Mouse (Mus musculus) layer of hippocampus, adult 18-20 months (tissue): Measurements from ENCODE around the gene Klf11. TPM values are rescaled to one million over a fixed set of nuclear protein-coding genes. Genes with fewer than 3 reads are reported as not detected.
"Not testable (repeated sequence)": the region's sequence is repeated elsewhere in the genome, so short reads cannot be mapped to it uniquely, and the experiment has no call there.

ENCODE experiments used
- DNase-seq, 2 experiments: peaks; one replicate each; pipeline ENCODE4 v3.0.0; 2022; ENCODE audit warnings: low spot score in 2 of 2
- long read RNA-seq: library from polyadenylated mRNA; stranded (forward); transcript quantifications from one replicate; pipeline ENCODE4 v2.0.0, GENCODE M21; 2021
- total RNA-seq, 2 experiments: library from RNA; stranded (reverse); gene quantifications; 2 replicates each; pipeline ENCODE4 v1.2.3; 2021

The Klf11 gene
- 1 to 10 TPM; 2.9 to 4.6 TPM for total RNA-seq
- long read RNA-seq, full-length matches to known transcripts = 7 of 9 reads
- long read RNA-seq, partial matches to known transcripts = 2 of 9 reads
- long read RNA-seq, other reads (novel, unspliced or antisense) = 0 of 9 reads

GRCm38 (mm10) chr12:24651063-24651557 is at the start of gene Klf11:
Gene Klf11 (plus strand): TSS chr12:24651274.
- peak; percentile 95 to 97 for DNase-seq

- DNase-seq = peak in 1 of 2 experiments; percentile 75
These were observed 47.8 kb upstream of the Klf11 start for GRCm38 (mm10) chr12:24603266-24603665.

DNA sequence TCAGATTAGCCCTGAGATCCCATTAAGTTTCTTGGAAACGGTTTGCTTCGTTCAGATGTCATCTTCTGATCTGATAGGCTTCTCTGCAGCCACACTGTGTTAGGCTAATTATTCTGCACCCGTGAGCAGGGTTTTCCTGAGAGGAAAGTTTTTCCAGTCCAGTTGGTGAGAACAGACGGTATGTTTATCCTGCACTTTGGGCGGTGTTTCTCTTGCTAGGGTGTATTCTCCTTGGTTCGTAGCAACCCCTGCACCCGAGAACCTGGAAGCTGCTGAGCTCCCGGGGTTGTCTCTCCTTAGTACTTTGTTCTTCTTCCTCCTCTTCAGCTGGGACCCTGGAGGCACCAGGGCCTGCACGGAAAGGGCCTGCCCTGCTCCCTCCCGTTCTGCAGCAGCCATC is 44.9 kb upstream of the Klf11 start:
- no peak for DNase-seq

DNA sequence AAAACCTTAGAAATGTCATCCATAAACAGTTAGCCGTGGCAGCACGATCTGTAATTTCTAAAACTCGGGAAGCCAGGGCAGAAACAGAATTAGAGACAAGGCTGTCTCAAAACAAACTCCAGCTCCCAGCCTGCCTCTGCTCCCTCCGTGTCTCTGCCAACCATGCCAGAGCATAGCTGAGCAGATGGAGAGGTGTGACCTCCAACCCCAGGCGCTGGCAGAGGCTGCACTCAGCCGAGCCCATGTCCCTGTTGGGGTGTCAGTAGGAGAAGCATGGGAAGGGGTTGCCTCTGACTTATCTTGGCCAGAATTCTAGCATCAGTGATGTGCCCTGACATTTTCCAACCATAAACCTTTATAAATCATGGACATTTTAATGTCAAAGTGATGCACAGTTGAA is 38.5 kb upstream of the Klf11 start:
- DNase-seq = no peak

GRCm38 (mm10) chr12:24614452-24615075 is 36.5 kb upstream of the Klf11 start:
- DNase-seq = no peak

DNA sequence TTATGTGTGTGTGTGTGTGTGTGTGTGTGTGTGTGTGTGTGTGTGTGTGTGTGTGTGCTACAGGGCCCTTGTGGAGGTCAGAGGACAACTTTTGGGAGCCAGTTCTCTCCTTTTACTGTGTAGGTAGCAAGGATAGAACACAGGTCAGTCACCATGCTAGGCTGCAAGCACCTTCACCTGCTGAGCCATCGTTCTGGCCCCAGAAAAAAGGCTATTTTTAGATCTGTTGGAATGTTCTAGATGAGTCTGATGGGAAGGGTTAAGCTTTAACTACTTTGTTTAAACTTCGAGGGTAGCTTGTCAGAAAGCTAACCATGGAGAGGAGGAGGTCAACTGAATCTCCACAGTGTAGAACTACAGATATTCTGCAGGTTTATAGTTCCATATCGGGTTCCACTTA is 35.9 kb upstream of the Klf11 start:
- DNase-seq = no peak

GRCm38 (mm10) chr12:24619436-24619835 is 31.6 kb upstream of the Klf11 start:
- no peak for DNase-seq

GRCm38 (mm10) chr12:24623486-24624251 is 27.4 kb upstream of the Klf11 start:
- DNase-seq = peak in 1 of 2 experiments; percentile 25

DNA sequence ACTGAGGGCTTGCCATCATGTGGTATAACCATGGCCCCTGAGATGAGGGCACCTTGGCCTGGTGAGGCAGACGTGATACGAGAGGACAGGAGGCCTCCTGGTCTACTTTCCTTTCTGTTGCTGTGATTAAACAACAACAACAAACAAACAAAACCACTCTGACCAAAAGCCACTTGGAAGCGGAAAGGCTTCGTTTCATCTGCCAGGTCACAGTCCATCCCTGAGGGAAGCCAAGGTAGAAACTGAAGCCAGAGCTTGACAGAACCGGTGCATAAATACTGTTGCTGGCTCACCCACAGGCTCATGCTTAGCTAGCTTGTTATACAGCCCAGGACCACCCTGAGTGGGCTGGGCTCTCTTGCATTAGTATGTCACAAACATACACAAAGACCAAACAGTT is 24.7 kb upstream of the Klf11 start:
- no peak for DNase-seq

- no peak for DNase-seq
These were observed 23.9 kb upstream of the Klf11 start for GRCm38 (mm10) chr12:24627215-24627614.

GRCm38 (mm10) chr12:24630220-24630619 is 20.9 kb upstream of the Klf11 start:
- peak in 1 of 2 experiments; percentile 45 for DNase-seq

DNA sequence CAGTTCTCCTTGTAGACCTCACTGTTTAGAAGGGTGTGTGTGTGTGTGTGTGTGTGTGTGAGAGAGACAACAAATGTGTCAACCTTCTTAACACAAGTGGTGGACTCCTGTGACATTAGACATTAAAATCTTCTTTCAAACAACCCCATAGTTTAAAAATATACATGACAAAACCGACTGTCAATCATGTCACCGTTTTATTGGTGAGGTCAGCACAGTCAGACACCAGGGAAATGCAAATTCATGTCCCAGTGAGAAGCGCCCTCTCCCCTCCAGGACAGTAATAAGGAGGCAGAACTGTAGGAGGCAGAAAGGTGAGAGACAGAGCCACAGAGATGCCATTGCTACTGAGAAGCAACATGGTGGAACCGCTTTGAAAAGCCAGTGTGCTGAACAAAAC is 18.7 kb upstream of the Klf11 start:
- DNase-seq = no peak

DNA sequence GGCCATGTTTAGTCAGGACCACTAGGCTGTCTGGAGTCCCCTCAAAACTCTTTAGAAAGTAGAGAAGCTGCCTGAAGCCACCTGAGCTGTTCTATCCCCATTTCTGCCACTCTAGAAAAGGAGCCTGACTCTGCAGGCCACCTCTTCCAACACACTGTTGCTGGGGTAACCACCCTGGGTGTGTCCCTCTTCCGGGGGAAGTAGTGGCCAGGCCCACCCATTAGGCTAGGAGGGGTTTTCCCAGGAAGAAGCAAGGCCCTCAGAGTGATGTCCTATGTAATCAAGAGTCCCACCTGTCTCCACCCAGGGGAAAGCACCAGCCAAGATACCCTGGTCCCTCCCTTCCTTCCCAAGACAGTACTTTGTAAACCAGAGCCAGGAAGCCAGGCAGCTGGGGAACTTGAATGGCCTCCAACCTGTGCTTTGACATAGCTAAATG is 17.3 kb upstream of the Klf11 start:
- no peak for DNase-seq

- DNase-seq = no peak
These were observed 16.9 kb upstream of the Klf11 start for GRCm38 (mm10) chr12:24634212-24634611.

- no peak for DNase-seq
These were observed 16.4 kb upstream of the Klf11 start for GRCm38 (mm10) chr12:24634648-24635047.

DNA sequence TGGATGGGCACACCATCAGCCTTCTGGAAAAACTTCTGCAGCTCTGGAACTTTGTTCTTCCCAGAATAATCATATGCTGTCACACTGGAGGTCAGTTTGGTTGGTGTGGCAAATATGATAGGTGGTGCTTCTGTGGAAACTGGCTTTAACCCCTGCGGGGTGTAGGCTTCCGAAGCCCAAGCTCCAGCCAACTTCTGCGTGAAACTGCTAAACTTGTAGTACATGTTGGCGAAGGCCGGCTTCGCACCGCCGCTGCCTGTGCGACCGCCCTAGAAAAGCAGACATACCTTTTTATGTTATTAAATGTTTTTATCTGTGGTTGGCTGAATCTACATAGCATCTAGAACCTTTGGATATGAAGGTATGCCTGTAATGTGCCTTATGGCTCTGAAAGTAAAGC is 12.3 kb upstream of the Klf11 start:
- not testable (repeated sequence) for DNase-seq

DNA sequence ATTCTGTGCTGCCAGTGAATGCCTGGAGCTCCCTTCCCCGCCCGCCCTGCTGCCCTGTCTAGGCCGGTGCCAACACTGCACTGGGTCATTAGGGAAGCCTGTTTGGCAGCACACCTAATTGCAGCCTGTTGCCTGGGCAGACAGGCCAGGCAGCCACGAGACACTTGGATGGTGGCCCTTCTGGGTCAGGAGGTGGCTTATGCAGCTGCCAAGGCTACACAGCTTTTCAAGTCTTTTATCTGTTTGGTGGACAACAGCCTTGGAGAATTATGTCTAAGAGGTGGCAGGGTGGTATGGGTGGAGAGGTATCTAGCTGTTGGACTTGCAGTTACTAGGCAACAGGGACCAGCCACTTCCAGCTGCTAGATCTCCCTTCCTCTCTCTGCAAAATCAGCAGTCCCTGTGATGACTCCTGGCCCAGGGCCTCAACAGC is 8.7 kb upstream of the Klf11 start:
- peak; percentile 29 to 61 for DNase-seq

DNA sequence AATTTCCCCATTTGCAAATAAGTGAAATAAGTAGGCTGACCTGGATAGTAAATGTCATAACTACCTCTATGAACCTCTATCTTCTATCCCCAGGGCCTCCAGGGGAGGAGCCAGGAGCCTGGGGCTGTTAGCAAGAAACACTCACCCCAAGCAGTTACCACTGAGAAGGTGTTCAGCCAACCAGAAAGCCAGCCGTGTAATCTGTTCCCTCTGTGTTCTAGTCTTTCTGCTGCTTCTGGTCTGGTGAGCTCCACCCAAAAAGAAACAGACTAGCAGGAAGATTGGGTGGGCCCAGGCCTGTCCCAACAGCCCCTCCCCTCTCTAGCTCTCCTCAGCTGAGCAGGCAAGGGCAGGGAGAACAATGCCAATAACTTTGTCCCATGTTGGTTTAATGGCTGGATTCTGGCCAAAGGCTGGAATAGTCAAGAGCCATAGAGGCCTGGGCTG is 6.9 kb upstream of the Klf11 start:
- no peak for DNase-seq

DNA sequence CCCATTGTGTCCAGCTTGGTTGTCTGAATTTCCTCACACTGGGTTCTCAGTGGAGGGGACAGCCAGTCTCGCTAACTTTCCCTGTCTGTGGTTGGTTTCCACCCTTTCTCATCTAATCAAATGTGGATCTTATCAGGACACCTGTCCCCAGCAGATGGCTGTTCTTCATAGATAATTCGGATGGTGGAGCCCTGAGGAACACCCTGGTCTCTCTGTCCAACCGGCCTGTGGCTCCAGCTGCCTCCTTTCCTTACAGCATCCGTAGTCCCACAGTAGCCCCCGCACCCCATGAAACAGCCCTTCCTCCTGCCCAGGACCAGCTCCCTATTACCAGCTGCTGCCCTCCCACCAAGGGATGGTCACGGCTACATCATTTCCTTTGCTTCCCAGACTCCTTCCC is 5.2 kb upstream of the Klf11 start:
- DNase-seq = no peak

DNA sequence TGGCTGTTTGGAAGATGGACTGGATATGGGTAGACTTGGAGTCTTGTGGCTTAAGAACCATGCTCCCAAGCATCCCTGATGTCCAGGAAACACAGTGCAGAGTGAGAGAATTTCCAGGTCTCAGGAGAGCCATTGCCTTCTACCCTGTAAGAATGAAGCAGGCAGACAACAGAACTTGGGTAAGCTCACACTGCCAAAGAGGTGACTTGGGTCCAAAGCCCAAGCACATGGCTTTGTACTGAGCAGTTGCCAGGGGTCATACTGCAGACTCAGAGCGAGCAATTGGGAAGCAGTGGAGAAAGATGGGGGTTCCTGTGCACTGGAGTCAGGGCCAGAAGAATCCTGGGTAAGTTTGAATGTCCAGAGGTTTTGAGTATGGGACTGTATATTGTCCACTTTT is 3.0 kb upstream of the Klf11 start:
- DNase-seq = no peak

GRCm38 (mm10) chr12:24650415-24651062 is 535 bp upstream of the Klf11 start:
- peak in 1 of 2 experiments; percentile 23 for DNase-seq
